Mouse (Mus musculus) stomach, embryonic 16.5 days (tissue): ENCODE results near the gene Gm6509. TPM values are rescaled to one million over a fixed set of nuclear protein-coding genes. Genes with fewer than 3 reads are reported as not detected.
"Not testable (repeated sequence)": the region's sequence is repeated elsewhere in the genome, so short reads cannot be mapped to it uniquely, and the experiment has no call there.

Experiments
- ATAC-seq: fragments of 200-750 bp; cut with Nextera tagmentation; 2 replicates; pipeline ENCODE4 v1.8.0; 2017; ENCODE audit warnings: moderate number of reproducible peaks, moderate TSS enrichment; ENCODE audit not compliant: insufficient read depth, low FRiP score
- H3K27ac ChIP-seq: fragments of 300-500 bp; sonication (generic); 2 replicates; pipeline ENCODE4 v1.5.1; 2014; ENCODE audit warnings: low read length
- H3K27me3 ChIP-seq: fragments of 300-500 bp; sonication (generic); 2 replicates; pipeline ENCODE4 v1.6.1; 2014; ENCODE audit warnings: low read length, control low read depth, mixed read lengths; ENCODE audit not compliant: control insufficient read depth, insufficient read depth
- H3K36me3 ChIP-seq: fragments of 300-500 bp; sonication (generic); 2 replicates; pipeline ENCODE4 v1.6.1; 2014; ENCODE audit warnings: low read length; ENCODE audit not compliant: control insufficient read depth, insufficient read depth
- H3K4me1 ChIP-seq: fragments of 300-500 bp; sonication (generic); 2 replicates; pipeline ENCODE4 v1.6.1; 2014; ENCODE audit warnings: low read length, control low read depth, mixed read lengths; ENCODE audit not compliant: control insufficient read depth, insufficient read depth
- H3K4me2 ChIP-seq: fragments of 300-500 bp; sonication (generic); 2 replicates; pipeline ENCODE4 v1.6.1; 2014; ENCODE audit warnings: low read depth, low read length, mixed read lengths
- H3K4me3 ChIP-seq: fragments of 300-500 bp; sonication (generic); replicated peaks from 2 replicates; pipeline ENCODE4 v1.5.1; 2014; ENCODE audit warnings: mild to moderate bottlenecking, low read length
- H3K9ac ChIP-seq: fragments of 300-500 bp; sonication (generic); 2 replicates; pipeline ENCODE4 v1.6.1; 2014; ENCODE audit warnings: low read length
- H3K9me3 ChIP-seq: fragments of 300-500 bp; sonication (generic); replicated peaks from 2 replicates; pipeline ENCODE4 v1.6.1; 2016; ENCODE audit warnings: low read length, control low read depth; ENCODE audit not compliant: control insufficient read depth
- WGBS: fragments of 180-500 bp; shearing (Covaris S2); extraction: QIAGEN DNeasy Blood & Tissue Kit; methylation state at CpG from one replicate; pipeline ENCODE4 v1.1.7; 2014; 5-methylcytosine and 5-hydroxymethylcytosine counted together
- polyA plus RNA-seq: library from polyadenylated mRNA; unstranded; fragments of >200 nt; fragmentation: Nextera tagmentation; extraction: Ambion mirVana; gene quantifications from 2 replicates; pipeline ENCODE4 v1.2.1, GENCODE M21; 2015

Gm6509 gene
- polyA plus RNA-seq: not detected in 2 replicates

DNA sequence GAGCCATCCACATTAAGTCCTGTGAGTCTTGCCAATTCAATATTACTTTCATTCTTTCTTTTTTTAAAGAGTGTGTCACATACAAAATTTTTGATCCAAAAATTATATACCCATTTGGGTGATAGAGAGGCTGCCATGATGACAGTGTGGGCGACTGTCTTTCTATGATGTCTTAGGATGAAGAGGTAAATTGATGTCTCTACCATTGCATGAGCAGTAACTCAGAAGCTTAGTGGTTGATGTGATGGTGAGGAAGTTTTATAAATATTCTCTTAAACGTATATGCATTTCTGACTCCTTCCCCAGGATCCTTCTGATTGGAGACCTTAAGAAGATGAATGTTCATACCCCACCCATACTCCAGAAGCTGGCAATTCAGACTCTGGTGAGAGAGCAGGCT, at the start of gene Gm6509:
TSS of gene Gm6509 (plus strand) at position 301 of the 400 bp plus-strand sequence.
- ATAC-seq, H3K4me1 ChIP-seq, H3K27ac ChIP-seq, H3K4me2 ChIP-seq, H3K4me3 ChIP-seq, H3K36me3 ChIP-seq, H3K27me3 ChIP-seq, H3K9ac ChIP-seq, H3K9me3 ChIP-seq: not testable (repeated sequence)
- no CpG with 5 or more reads among the region's 2 CpGs for WGBS

DNA sequence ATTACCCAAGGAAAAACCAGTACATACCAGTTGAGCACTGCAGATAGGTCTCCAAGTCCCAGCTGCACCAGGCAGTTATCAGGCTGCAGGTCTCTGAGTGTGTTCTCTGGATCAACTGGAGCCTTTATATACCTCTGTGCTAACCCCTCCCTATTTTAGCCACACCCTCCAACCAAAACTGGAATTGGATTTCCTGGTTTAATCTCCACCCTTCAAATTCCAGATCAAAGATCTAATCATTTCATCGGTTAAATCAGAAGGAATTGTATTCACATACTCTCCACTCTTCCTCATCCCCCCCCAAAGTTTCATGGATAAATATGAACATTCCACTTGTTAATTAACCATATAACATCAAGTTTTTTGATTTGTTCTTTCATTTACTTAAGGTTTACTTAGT, 7.5 kb upstream of the Gm6509 start, which contains the start of gene Gm3147:
TSS of gene Gm3147 (minus strand) at position 101 of the 400 bp plus-strand sequence.
- WGBS: no CpG with 5 or more reads among the region's 1 CpGs

DNA sequence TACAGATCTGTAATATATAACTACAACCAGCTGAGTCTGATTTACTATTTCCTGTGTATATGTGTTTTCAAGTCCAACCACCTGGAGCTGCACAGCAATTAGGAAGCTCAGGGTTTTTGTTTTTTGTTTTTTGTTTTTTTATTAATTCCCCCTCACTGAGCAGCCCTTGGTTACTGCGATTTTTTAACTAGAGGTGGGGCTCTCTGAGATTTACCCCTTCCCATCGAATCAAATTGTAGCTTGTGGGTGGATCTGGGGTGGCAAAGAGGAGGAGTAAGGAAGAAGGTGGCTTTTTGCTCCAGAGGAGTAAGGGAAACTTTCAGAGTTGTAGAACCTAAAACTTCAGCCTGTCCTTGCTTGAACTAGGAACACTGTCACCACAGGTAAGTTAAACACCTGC, 24.3 kb downstream of the Gm6509 start, which contains the start of gene Gm6205:
TSS of gene Gm6205 (plus strand) at position 301 of the 400 bp plus-strand sequence.
- H3K4me1 ChIP-seq, H3K9me3 ChIP-seq, H3K4me3 ChIP-seq, H3K4me2 ChIP-seq, H3K27ac ChIP-seq, H3K36me3 ChIP-seq, H3K27me3 ChIP-seq, ATAC-seq, H3K9ac ChIP-seq: not testable (repeated sequence)
- WGBS: no CpG with 5 or more reads among the region's 2 CpGs

More for the DNA sequence above, 7.5 kb upstream of the Gm6509 start, which contains the start of gene Gm3147:
- H3K27me3 ChIP-seq, H3K4me3 ChIP-seq, H3K27ac ChIP-seq, H3K4me1 ChIP-seq, H3K9ac ChIP-seq, H3K36me3 ChIP-seq, H3K4me2 ChIP-seq, H3K9me3 ChIP-seq, ATAC-seq: not testable (repeated sequence)

Other genes starting within 250 kb of the Gm6509 start
- not detected in 2 replicates for gene Gm7682, start 178.2 kb upstream of the Gm6509 start, polyA plus RNA-seq
- gene Gm3139, start 97.7 kb upstream of the Gm6509 start, polyA plus RNA-seq: not detected in 2 replicates
- not detected in 2 replicates for gene Gm3147, start 7.6 kb upstream of the Gm6509 start, polyA plus RNA-seq
- gene Gm6205, start 24.4 kb downstream of the Gm6509 start, polyA plus RNA-seq: not detected in 2 replicates
- gene Gm3183, start 241.5 kb downstream of the Gm6509 start, polyA plus RNA-seq: not detected in 2 replicates